Mouse (Mus musculus) adrenal gland, adult 2 months (tissue): Measurements from ENCODE around the gene Wiz. TPM values are rescaled to one million over a fixed set of nuclear protein-coding genes. Genes with fewer than 3 reads are reported as not detected.

ENCODE experiments used
- microRNA-seq, 2 experiments: library from miRNA; unstranded; fragments of <30 nt; microRNA quantifications; one replicate each; pipeline ENCODE4 v1.2.0; 2021
- polyA plus RNA-seq: library from polyadenylated mRNA; depleted of rRNA; stranded (reverse); fragments of >200 nt; gene quantifications from 2 replicates; pipeline ENCODE4 v1.2.3, GENCODE M21; 2012; rRNA removed
- total RNA-seq, 2 experiments: library from RNA; stranded (reverse); gene quantifications; 2 replicates each; pipeline ENCODE4 v1.2.3; 2021

The Wiz gene
- total and polyA plus RNA-seq, 3 experiments, result 45.9 to 64.0 (median 48.9) TPM

Small RNA genes lying within 50 kb of the gene (microRNA-seq; reads per million reads assigned to microRNA genes)
- 0 reads per million in 2 experiments for gene Gm22201

Other genes starting within 250 kb of the Wiz start
- gene Notch3, start 222.6 kb downstream of the Wiz start, total RNA-seq, result 10 to 100 TPM in 1 of 2 experiments, 1 to 10 TPM in 1; 5.6 to 11.7 TPM
- 35.5 and 44.3 TPM in 2 replicates for gene Notch3, start 222.6 kb downstream of the Wiz start, polyA plus RNA-seq
- gene Ephx3, start 199.9 kb downstream of the Wiz start, total RNA-seq, result under 1 TPM; 0.23 to 0.48 TPM
- gene Ephx3, start 199.9 kb downstream of the Wiz start, polyA plus RNA-seq, result 0.81 and 0.96 TPM in 2 replicates
- 100 to 1,000 TPM in 1 of 2 experiments, 10 to 100 TPM in 1; 76.0 to 146 TPM for gene Brd4, start 104.7 kb downstream of the Wiz start, total RNA-seq
- gene Brd4, start 104.7 kb downstream of the Wiz start, polyA plus RNA-seq, result 30.6 and 42.8 TPM in 2 replicates
- gene Akap8, start 68.2 kb downstream of the Wiz start, total RNA-seq, result 10 to 100 TPM; 58.1 to 88.6 TPM
- gene Akap8, start 68.2 kb downstream of the Wiz start, polyA plus RNA-seq, result 79.3 and 90.7 TPM in 2 replicates
- 100 to 1,000 TPM in 1 of 2 experiments, 10 to 100 TPM in 1; 74.1 to 117 TPM for gene Akap8l, start 38.8 kb downstream of the Wiz start, total RNA-seq
- 398 and 521 TPM in 2 replicates for gene Akap8l, start 38.8 kb downstream of the Wiz start, polyA plus RNA-seq
- 1 to 10 TPM; 1.2 to 1.6 TPM for gene Rasal3, start 14.1 kb upstream of the Wiz start, total RNA-seq
- gene Rasal3, start 14.1 kb upstream of the Wiz start, polyA plus RNA-seq, result 3.3 and 4.1 TPM in 2 replicates
- under 1 TPM; 0.29 to 0.35 TPM for gene Pglyrp2, start 34.7 kb upstream of the Wiz start, total RNA-seq
- gene Pglyrp2, start 34.7 kb upstream of the Wiz start, polyA plus RNA-seq, result 0.82 and 0.87 TPM in 2 replicates
- gene Cyp4f39, start 63.3 kb upstream of the Wiz start, total RNA-seq, result not detected
- gene Cyp4f39, start 63.3 kb upstream of the Wiz start, polyA plus RNA-seq, result not detected in 2 replicates
- gene Cyp4f17, start 116.6 kb upstream of the Wiz start, total RNA-seq, result 10 to 100 TPM in 1 of 2 experiments, 1 to 10 TPM in 1; 7.2 to 10.3 TPM
- 13.0 and 16.2 TPM in 2 replicates for gene Cyp4f17, start 116.6 kb upstream of the Wiz start, polyA plus RNA-seq
- gene Cyp4f16, start 147.1 kb upstream of the Wiz start, total RNA-seq, result 10 to 100 TPM; 10.8 to 11.3 TPM
- gene Cyp4f16, start 147.1 kb upstream of the Wiz start, polyA plus RNA-seq, result 10.2 and 13.0 TPM in 2 replicates
- not detected for gene Cyp4f37, start 231.9 kb upstream of the Wiz start, total RNA-seq
- gene Cyp4f37, start 231.9 kb upstream of the Wiz start, polyA plus RNA-seq, result not detected in 2 replicates